Mouse (Mus musculus) G1E (cell line): Measurements from ENCODE around the gene Inafm2. TPM values are rescaled to one million over a fixed set of nuclear protein-coding genes. Genes with fewer than 3 reads are reported as not detected.

Source experiments
- ATAC-seq: 2 replicates; pipeline ENCODE4 v1.8.0; 2016; ENCODE audit warnings: mild to moderate bottlenecking; ENCODE audit not compliant: insufficient number of reproducible peaks, poor library complexity, low FRiP score, severe bottlenecking; ENCODE audit errors: extremely low read depth
- DNase-seq: peaks from one replicate; pipeline ENCODE4 v3.0.0; 2012; ENCODE audit warnings: low spot score
- H3K27me3 ChIP-seq: 2 replicates; pipeline ENCODE4 v1.6.1; 2012; ENCODE audit warnings: mild to moderate bottlenecking, low read length, inconsistent platforms; ENCODE audit not compliant: insufficient read depth
- H3K36me3 ChIP-seq: replicated peaks from 2 replicates; pipeline ENCODE3; 2012; ENCODE audit warnings: mild to moderate bottlenecking, inconsistent platforms
- H3K4me1 ChIP-seq: 2 replicates; pipeline ENCODE4 v1.6.1; 2012; ENCODE audit warnings: low read depth, low read length, inconsistent platforms, mixed read lengths; ENCODE audit not compliant: insufficient read depth
- H3K4me3 ChIP-seq: 2 replicates; pipeline ENCODE4 v1.5.1; 2012; ENCODE audit warnings: low read depth, mild to moderate bottlenecking, inconsistent platforms, low read length, moderate library complexity, mixed read lengths
- H3K9me3 ChIP-seq: replicated peaks from 2 replicates; pipeline ENCODE4 v1.6.1; 2012; ENCODE audit warnings: inconsistent platforms
- CTCF ChIP-seq: IDR thresholded peaks from 2 replicates; pipeline ENCODE4 v1.5.1; 2012; ENCODE audit warnings: low read depth, low read length, inconsistent platforms, mixed read lengths
- GATA1 ChIP-seq: IDR thresholded peaks from 2 replicates; pipeline ENCODE4 v1.6.1; 2012; ENCODE audit warnings: borderline replicate concordance, low read length, inconsistent platforms, mixed read lengths
- GATA2 ChIP-seq: IDR thresholded peaks from 2 replicates; pipeline ENCODE4 v1.6.1; 2012; ENCODE audit warnings: low read depth, low read length, inconsistent platforms, borderline replicate concordance
- POLR2AphosphoS5 ChIP-seq: IDR thresholded peaks from 2 replicates; pipeline ENCODE4 v1.6.1; 2012; ENCODE audit warnings: low read depth, low read length, inconsistent platforms; ENCODE audit not compliant: insufficient replicate concordance
- TAL1 ChIP-seq: conservative IDR thresholded peaks from 2 replicates; pipeline ENCODE4 v1.6.1; 2012; ENCODE audit warnings: low read depth, low read length, inconsistent platforms, mixed read lengths
- polyA plus RNA-seq: library from polyadenylated mRNA; stranded (reverse); fragments of >175 nt; gene quantifications from 2 replicates; pipeline ENCODE4 v1.2.3, GENCODE M21; 2012
- total RNA-seq, 2 experiments: library from RNA; stranded (forward) in 1 of 2; stranded (reverse) in 1 of 2; fragments of 200-1000 nt in 1 of 2; fragments of >200 nt in 1 of 2; fragmentation: Nextera tagmentation in 1 of 2; gene quantifications; 2 replicates each; pipeline ENCODE4 v1.2.3; 2014 to 2017

Inafm2 gene
- total and polyA plus RNA-seq, 3 experiments: 14.8 to 24.8 (median 21.0) TPM

DNA sequence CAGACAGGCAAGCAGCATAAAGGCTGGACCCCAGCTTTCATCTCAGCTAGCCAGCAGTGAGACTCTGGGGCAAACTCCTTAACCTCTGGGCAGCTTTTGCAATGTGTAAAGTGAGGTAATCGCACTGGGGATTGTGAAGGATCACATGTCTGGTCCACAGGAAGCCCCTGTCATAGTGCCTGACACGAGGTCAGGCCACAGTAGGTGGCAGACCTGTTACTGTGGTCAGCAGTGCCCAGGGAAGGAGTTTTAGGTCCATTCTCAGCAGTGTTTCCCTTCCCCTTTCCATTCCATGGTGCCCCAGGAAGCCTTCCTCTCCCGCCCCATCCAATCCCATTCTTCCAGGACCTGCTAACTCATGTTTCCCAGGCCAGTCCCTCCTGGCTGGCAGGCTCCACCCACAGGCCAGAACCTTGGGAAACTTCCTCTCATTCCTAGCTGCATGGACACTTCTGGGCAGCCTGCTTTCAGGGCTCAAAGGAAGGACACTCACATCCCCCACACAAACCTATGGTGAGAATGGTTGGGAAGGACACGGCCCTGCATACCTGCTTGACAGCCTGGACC is 35.8 kb upstream of the Inafm2 start:
- TF ChIP-seq POLR2AphosphoS5: no peak
- TF ChIP-seq TAL1: no peak
- no peak for TF ChIP-seq GATA2
- no peak for TF ChIP-seq CTCF
- TF ChIP-seq GATA1: no peak
- H3K4me1 ChIP-seq: no peaks in the 10 kb centered on the region
- ATAC-seq (no peak), DNase-seq (no peak)
- H3K9me3 ChIP-seq: no peaks in the 10 kb centered on the region; the same call in 1 of the 2 replicates
- H3K4me3 ChIP-seq: no peak overlapping the region
- H3K27me3 ChIP-seq: peaks cover 88% of the 10 kb centered on the region
- no peaks in the 10 kb centered on the region for H3K36me3 ChIP-seq

- no peaks in the 10 kb centered on the region for H3K4me1 ChIP-seq
- peaks cover 88% of the 10 kb centered on the region for H3K27me3 ChIP-seq
- no peak overlapping the region for H3K4me3 ChIP-seq
- ATAC-seq (no peak), DNase-seq (no peak)
- no peaks in the 10 kb centered on the region; the same call in 1 of the 2 replicates for H3K9me3 ChIP-seq
- no peak for TF ChIP-seq POLR2AphosphoS5
- TF ChIP-seq GATA1: no peak
- TF ChIP-seq TAL1: no peak
- no peak for TF ChIP-seq GATA2
- TF ChIP-seq CTCF: no peak
- no peaks in the 10 kb centered on the region for H3K36me3 ChIP-seq
These were observed 34.5 kb upstream of the Inafm2 start for GRCm38 (mm10) chr2:118711038-118711494.

DNA sequence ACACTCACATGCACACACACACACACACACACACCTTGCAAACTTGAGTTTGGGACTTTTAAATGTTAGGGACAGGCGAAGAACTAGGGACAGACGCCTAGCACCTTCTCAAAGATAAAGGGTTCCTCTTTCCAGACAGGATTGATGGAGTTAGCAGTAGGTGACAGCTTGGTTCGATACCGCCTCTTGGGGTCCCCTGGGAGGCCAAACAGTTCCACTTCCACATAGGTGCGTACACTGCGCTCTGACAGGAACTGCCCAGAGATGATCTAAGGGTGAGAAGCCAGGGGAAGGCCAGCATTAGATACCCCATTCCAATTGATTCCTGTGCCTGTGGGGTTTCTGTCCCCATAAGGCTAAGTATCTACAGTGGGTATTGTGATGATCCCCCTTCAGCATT is 31.9 kb upstream of the Inafm2 start:
- no peak for ATAC-seq
- Histone ChIP-seq H3K4me3 (no peak overlapping the region), H3K9me3 (no peaks in the 10 kb centered on the region; the same call in 1 of the 2 replicates), H3K4me1 (no peaks in the 10 kb centered on the region), H3K27me3 (peaks cover 87% of the 10 kb centered on the region), H3K36me3 (no peaks in the 10 kb centered on the region)
- no peak for TF ChIP-seq GATA1
- TF ChIP-seq POLR2AphosphoS5: no peak
- TF ChIP-seq GATA2: no peak
- no peak for TF ChIP-seq TAL1
- no peak for TF ChIP-seq CTCF
- DNase-seq: no peak

DNA sequence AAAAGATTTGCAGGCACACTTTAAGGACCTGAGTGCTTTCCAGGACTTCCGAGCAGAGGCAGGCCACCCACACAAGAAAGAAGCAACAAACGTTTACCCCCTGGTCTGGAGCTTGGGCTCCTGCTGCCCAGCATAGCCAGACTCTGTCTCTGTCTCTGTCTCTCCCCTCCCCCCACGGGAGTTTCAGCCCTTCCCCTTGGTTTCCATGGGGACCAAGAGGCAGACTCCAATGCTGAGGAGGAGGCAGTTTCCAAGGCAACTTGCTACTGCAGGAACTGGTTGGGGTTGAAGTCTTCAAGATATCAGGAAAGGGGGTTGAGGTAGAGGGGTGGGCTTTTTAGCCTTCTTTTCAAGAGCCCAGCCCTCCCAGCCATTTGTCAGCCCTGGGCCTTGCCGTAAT is 31.3 kb upstream of the Inafm2 start:
- DNase-seq (no peak), ATAC-seq (no peak)
- TF ChIP-seq TAL1 (no peak), CTCF (no peak), GATA2 (no peak), POLR2AphosphoS5 (no peak), GATA1 (no peak)
- H3K4me3 ChIP-seq: no peak overlapping the region
- H3K4me1 ChIP-seq: no peaks in the 10 kb centered on the region
- no peaks in the 10 kb centered on the region; the same call in 1 of the 2 replicates for H3K9me3 ChIP-seq
- peaks cover 87% of the 10 kb centered on the region for H3K27me3 ChIP-seq
- H3K36me3 ChIP-seq: no peaks in the 10 kb centered on the region

DNA sequence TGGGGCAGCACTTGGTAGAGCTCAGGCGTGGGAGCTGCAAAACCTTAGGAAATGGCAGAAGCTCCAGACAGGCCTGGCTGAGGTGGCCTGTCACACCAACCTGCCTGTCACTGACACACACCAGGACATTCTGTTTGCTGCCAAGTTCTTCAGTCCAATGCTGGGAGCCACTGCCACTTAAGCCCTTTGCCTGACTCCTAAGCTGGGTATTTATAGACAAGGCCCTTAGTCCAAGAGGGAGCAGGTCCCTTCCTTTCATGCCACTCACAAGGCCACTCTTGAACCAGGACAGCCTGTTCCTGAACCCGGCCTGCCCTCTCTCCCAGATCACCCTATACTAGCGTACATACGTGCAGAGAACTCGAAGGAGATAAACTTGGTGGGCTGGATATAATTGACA is 28.9 kb upstream of the Inafm2 start:
- Histone ChIP-seq H3K4me1 (no peaks in the 10 kb centered on the region), H3K27me3 (peaks cover 78% of the 10 kb centered on the region), H3K9me3 (no peaks in the 10 kb centered on the region), H3K4me3 (no peak overlapping the region), H3K36me3 (no peaks in the 10 kb centered on the region)
- ATAC-seq (no peak), DNase-seq (no peak)
- TF ChIP-seq POLR2AphosphoS5: no peak

GRCm38 (mm10) chr2:118723693-118724486 is 21.7 kb upstream of the Inafm2 start:
- peaks cover 10% of the 10 kb centered on the region for H3K4me1 ChIP-seq
- TF ChIP-seq CTCF (no peak), TAL1 (no peak), POLR2AphosphoS5 (no peak), GATA1 (no peak), GATA2 (no peak)
- ATAC-seq (no peak), DNase-seq (no peak)
- H3K4me3 ChIP-seq: no peak overlapping the region
- no peaks in the 10 kb centered on the region for H3K9me3 ChIP-seq
- peaks cover 71% of the 10 kb centered on the region for H3K27me3 ChIP-seq
- H3K36me3 ChIP-seq: no peaks in the 10 kb centered on the region
